Mouse (Mus musculus) spleen, adult 2 months (tissue): Measurements from ENCODE around the gene Isca2. TPM values are rescaled to one million over a fixed set of nuclear protein-coding genes. Genes with fewer than 3 reads are reported as not detected.

ENCODE experiments used
- DNase-seq, 2 experiments: peaks; one replicate each; pipeline versions ENCODE4 v3.0.0 to v3.0.0-alpha.2; 2012 to 2021; ENCODE audit warnings: low spot score in 2 of 2, low read depth in 1 of 2
- H3K27ac ChIP-seq: fragments of 200-500 bp; 2 replicates; pipeline ENCODE4 v1.5.1; 2012; ENCODE audit warnings: low read length, inconsistent platforms; ENCODE audit not compliant: insufficient read depth
- H3K27me3 ChIP-seq: fragments of 200-500 bp; 2 replicates; pipeline ENCODE4 v1.6.1; 2012; ENCODE audit warnings: mild to moderate bottlenecking, moderate library complexity, low read length, inconsistent platforms; ENCODE audit not compliant: control insufficient read depth, insufficient read depth
- H3K36me3 ChIP-seq: fragments of 200-500 bp; 2 replicates; pipeline ENCODE4 v1.6.1; 2012; ENCODE audit warnings: mild to moderate bottlenecking, low read length, inconsistent platforms; ENCODE audit not compliant: control insufficient read depth, insufficient read depth
- H3K4me1 ChIP-seq: fragments of 200-500 bp; 2 replicates; pipeline ENCODE4 v1.6.1; 2011; ENCODE audit warnings: inconsistent platforms; ENCODE audit not compliant: control insufficient read depth, insufficient read depth, insufficient read length
- H3K4me3 ChIP-seq: fragments of 200-500 bp; 2 replicates; pipeline ENCODE4 v1.5.1; 2011; ENCODE audit warnings: mild to moderate bottlenecking, inconsistent platforms; ENCODE audit not compliant: insufficient read depth, insufficient read length; ENCODE audit errors: extremely low read depth
- CTCF ChIP-seq: fragments of 200-500 bp; IDR thresholded peaks from 2 replicates; pipeline ENCODE4 v1.5.1; 2011; ENCODE audit warnings: mild to moderate bottlenecking, inconsistent platforms; ENCODE audit not compliant: insufficient read depth, insufficient read length, insufficient replicate concordance; ENCODE audit errors: extremely low read depth
- POLR2A ChIP-seq: fragments of 200-500 bp; IDR thresholded peaks from 2 replicates; pipeline ENCODE4 v1.6.1; 2011; ENCODE audit warnings: low read depth, low read length, inconsistent platforms
- WGBS: fragments of 180-500 bp; shearing (Covaris S2); methylation state at CpG from one replicate; pipeline ENCODE4 v1.1.7; 2018; 5-methylcytosine and 5-hydroxymethylcytosine counted together
- polyA plus RNA-seq: library from polyadenylated mRNA; depleted of rRNA; stranded (reverse); fragments of >200 nt; gene quantifications from 2 replicates; pipeline ENCODE4 v1.2.3, GENCODE M21; 2012

The Isca2 gene
- polyA plus RNA-seq, 1 experiment = 28.8 TPM

GRCm38 (mm10) chr12:84763577-84764218, 9.4 kb upstream of the Isca2 start:
- 84% methylated on average over 13 of the region's 13 CpGs for WGBS
- no peak overlapping the region for H3K27ac ChIP-seq

GRCm38 (mm10) chr12:84764756-84765155, 8.3 kb upstream of the Isca2 start:
- Histone ChIP-seq H3K4me3 (no peak overlapping the region), H3K36me3 (peaks cover 16% of the 10 kb centered on the region), H3K4me1 (peaks cover 8% of the 10 kb centered on the region), H3K27me3 (no peaks in the 10 kb centered on the region), H3K27ac (no peak overlapping the region)
- 84% methylated on average over 7 of the region's 7 CpGs for WGBS
- no peak for DNase-seq
- TF ChIP-seq CTCF (no peak), POLR2A (no peak)

More at GRCm38 (mm10) chr12:84763577-84764218, 9.4 kb upstream of the Isca2 start:
- no peak for TF ChIP-seq CTCF
- no peak for TF ChIP-seq POLR2A
- Histone ChIP-seq H3K27me3 (no peaks in the 10 kb centered on the region), H3K4me3 (no peak overlapping the region), H3K4me1 (peaks cover 8% of the 10 kb centered on the region), H3K36me3 (peaks cover 17% of the 10 kb centered on the region)
- no peak for DNase-seq

- Histone ChIP-seq H3K4me1 (peaks cover 8% of the 10 kb centered on the region), H3K27me3 (no peaks in the 10 kb centered on the region), H3K4me3 (no peak overlapping the region), H3K36me3 (peaks cover 12% of the 10 kb centered on the region), H3K27ac (no peak overlapping the region)
- WGBS = 90% methylated on average over 15 of the region's 15 CpGs
- DNase-seq = no peak
- no peak for TF ChIP-seq POLR2A
- no peak for TF ChIP-seq CTCF
Measured at GRCm38 (mm10) chr12:84765506-84765905, 7.5 kb upstream of the Isca2 start.

DNA sequence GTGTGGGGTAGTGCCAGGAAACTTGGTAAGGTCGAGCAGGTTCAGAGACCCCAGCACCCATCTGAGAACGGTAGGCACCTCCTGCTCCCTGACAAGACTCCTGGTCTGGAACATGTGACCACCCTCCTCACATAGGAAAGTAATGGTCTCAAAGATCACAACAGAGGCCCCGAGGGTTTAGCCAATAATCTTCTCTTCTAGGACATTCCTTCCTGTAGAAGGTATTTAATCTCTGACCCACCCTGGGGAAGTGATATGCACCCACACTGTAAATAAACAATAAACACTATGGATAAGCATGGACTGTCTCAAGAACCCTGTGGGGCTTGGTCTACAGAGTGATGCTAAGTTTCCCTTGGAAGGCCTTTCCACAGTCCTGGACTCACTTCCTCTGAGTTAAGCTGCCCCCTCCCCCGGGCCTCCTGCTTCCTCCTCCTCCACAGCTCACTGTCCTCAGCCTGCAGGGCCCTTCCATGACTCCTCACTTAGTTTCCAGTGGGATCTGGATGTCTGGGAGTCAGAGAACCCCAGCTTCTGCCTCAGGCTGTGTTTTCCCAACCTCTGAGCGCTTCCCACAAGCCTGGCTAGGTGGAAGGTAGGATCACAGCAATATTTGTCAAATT, 6.8 kb upstream of the Isca2 start:
- H3K4me3 ChIP-seq = no peak overlapping the region
- no peaks in the 10 kb centered on the region for H3K27me3 ChIP-seq
- no peak overlapping the region for H3K27ac ChIP-seq
- no peak for DNase-seq
- TF ChIP-seq CTCF = no peak
- TF ChIP-seq POLR2A = no peak
- 80% methylated on average over 5 of the region's 5 CpGs for WGBS
- peaks cover 11% of the 10 kb centered on the region for H3K36me3 ChIP-seq
- H3K4me1 ChIP-seq = peaks cover 11% of the 10 kb centered on the region

DNA sequence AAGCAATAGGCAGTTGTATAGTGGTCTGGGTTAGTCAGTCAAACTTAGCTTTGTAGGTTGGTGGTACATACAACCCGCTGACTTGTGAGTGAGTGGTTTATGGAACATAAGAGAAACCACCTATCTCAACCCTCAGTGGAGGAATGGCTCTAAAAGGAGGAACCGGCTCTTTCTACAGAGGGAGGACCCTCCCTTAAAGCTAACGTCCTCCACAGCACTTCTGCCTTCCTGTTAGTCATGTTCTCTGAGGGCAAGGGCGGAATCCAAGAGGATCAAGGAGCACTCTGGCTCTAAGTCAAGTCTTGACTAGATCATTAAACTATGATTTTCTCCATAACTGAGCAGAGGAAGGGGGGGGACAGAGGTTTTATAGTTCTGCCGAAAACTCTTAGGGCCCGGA, 5.5 kb upstream of the Isca2 start:
- peaks cover 14% of the 10 kb centered on the region for H3K4me1 ChIP-seq
- DNase-seq = no peak
- 50% methylated on average over 6 of the region's 6 CpGs for WGBS
- H3K27me3 ChIP-seq = no peaks in the 10 kb centered on the region
- TF ChIP-seq POLR2A = no peak
- no peak for TF ChIP-seq CTCF
- H3K36me3 ChIP-seq = peaks cover 11% of the 10 kb centered on the region
- H3K4me3 ChIP-seq = no peak overlapping the region
- H3K27ac ChIP-seq = no peak overlapping the region

DNA sequence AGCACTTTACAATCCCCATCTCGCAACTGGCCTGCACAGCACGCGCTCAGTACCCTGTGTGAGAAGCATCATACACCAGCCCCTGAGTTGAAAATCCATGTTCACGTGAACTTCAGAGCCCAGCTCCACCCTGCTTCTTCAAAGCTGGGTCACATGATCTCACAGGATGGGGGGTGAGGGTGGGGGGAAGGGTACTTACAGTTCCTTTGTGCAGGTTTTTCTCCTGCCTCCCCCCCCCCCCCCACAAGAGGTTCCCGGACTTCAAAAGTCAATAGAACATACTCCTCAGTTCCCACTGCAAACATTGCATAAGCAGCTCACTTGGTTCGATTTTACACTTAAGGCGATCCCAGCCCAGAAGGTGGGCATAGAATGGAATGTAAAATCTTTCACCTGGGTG, 3.4 kb upstream of the Isca2 start:
- no peak for DNase-seq
- 79% methylated on average over 7 of the region's 7 CpGs for WGBS
- peak overlapping the region; percentile 58 for H3K27ac ChIP-seq
- no peaks in the 10 kb centered on the region for H3K27me3 ChIP-seq
- peaks cover 8% of the 10 kb centered on the region for H3K4me1 ChIP-seq
- peaks cover 3% of the 10 kb centered on the region for H3K36me3 ChIP-seq
- TF ChIP-seq CTCF (no peak), POLR2A (no peak)
- H3K4me3 ChIP-seq = no peak overlapping the region

DNA sequence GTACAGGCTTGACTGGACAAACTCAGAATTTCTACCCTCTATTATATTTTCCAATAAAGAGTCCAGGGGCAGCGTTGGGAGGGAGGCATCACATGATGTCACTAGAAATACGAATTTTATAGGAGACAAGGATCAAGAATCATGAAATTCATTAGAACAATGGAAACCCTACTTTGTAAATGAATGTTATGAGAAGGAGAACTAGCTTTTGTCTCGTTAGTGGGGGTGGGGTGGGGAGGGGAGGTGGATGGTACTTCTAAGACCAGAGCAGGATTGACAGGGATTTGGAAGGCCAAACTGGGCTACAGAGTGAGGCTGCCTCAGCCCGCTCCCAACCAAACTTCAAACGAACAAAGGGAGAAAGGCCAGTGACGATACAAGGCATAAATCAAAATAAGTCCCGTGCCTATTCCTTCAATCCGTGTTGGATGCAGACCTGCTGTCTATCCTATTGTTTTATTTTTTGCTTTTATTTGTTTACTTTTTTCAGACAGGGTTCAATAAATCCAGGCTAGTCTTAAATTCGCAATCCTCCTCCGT, 1.0 kb upstream of the Isca2 start:
- Histone ChIP-seq H3K27me3 (no peaks in the 10 kb centered on the region), H3K4me3 (peak overlapping the region; percentile 89), H3K4me1 (peaks cover 6% of the 10 kb centered on the region), H3K36me3 (no peaks in the 10 kb centered on the region), H3K27ac (no peak overlapping the region; the same call in 1 of the 2 replicates)
- DNase-seq = no peak
- TF ChIP-seq POLR2A = no peak
- TF ChIP-seq CTCF = no peak
- WGBS = 5% methylated on average over 10 of the region's 10 CpGs
